Mouse (Mus musculus): Measurements from ENCODE around the gene Hps4.

- TF ChIP-seq CTCF (IDR thresholded peaks at IDR 0.05), result no peak
- TF ChIP-seq POLR2A (IDR thresholded peaks at IDR 0.05; ENCODE audit: insufficient read depth, low read depth, low read length), result no peak
- no peak for TF ChIP-seq EP300 (IDR thresholded peaks at IDR 0.05; ENCODE audit: insufficient read depth, low read depth, low read length)
These were observed 68.2 kb downstream of the Hps4 start for GRCm38 (mm10) chr5:112411072-112411471.
